Mouse (Mus musculus) liver, embryonic 14.5 days (tissue): ENCODE results near the gene Rabep1. TPM values are rescaled to one million over a fixed set of nuclear protein-coding genes. Genes with fewer than 3 reads are reported as not detected.

Experiments
- ATAC-seq: fragments of 200-750 bp; cut with Nextera tagmentation; 2 replicates; pipeline ENCODE4 v1.8.0; 2017; ENCODE audit warnings: moderate number of reproducible peaks, mild to moderate bottlenecking, moderate library complexity; ENCODE audit not compliant: insufficient read depth
- DNase-seq, 3 experiments: peaks; one replicate each; pipeline ENCODE4 v3.0.0-alpha.2; 2012 to 2013; ENCODE audit warnings: low read depth in 3 of 3, low spot score in 3 of 3
- H3K27ac ChIP-seq: fragments of 300-500 bp; sonication (generic); 2 replicates; pipeline ENCODE4 v1.5.1; 2014; ENCODE audit warnings: moderate library complexity, mild to moderate bottlenecking, control low read depth, inconsistent platforms
- H3K27me3 ChIP-seq: fragments of 300-500 bp; sonication (generic); 2 replicates; pipeline ENCODE4 v1.6.1; 2014; ENCODE audit warnings: mild to moderate bottlenecking, low read length, moderate library complexity; ENCODE audit not compliant: control insufficient read depth, insufficient read depth
- H3K36me3 ChIP-seq: fragments of 300-500 bp; sonication (generic); replicated peaks from 2 replicates; pipeline ENCODE4 v1.6.1; 2014; ENCODE audit warnings: low read depth; ENCODE audit not compliant: control insufficient read depth, insufficient read depth
- H3K4me1 ChIP-seq, 2 experiments: fragments of 200-500 bp in 1 of 2; fragments of 300-500 bp in 1 of 2; sonication (generic) in 1 of 2; replicated peaks; 2 replicates each; pipeline ENCODE4 v1.6.1; 2012 to 2014; ENCODE audit warnings: antibody characterized with exemption in 1 of 2, inconsistent platforms in 1 of 2, low read length in 1 of 2; ENCODE audit not compliant: control insufficient read depth in 2 of 2, insufficient read depth in 2 of 2
- H3K4me2 ChIP-seq: fragments of 300-500 bp; sonication (generic); 2 replicates; pipeline ENCODE4 v1.6.1; 2014; ENCODE audit warnings: low read depth, mild to moderate bottlenecking, control low read depth, moderate library complexity
- H3K4me3 ChIP-seq, 2 experiments: fragments of 200-500 bp in 1 of 2; fragments of 300-500 bp in 1 of 2; sonication (generic) in 1 of 2; 2 replicates each; pipeline ENCODE4 v1.5.1; 2012 to 2014; ENCODE audit warnings: low read depth in 2 of 2, low read length in 2 of 2, mild to moderate bottlenecking in 2 of 2, control low read depth in 1 of 2, inconsistent platforms in 1 of 2, moderate library complexity in 1 of 2; ENCODE audit not compliant: insufficient read depth in 1 of 2
- H3K9ac ChIP-seq: fragments of 300-500 bp; sonication (generic); replicated peaks from 2 replicates; pipeline ENCODE4 v1.6.1; 2014; ENCODE audit warnings: mild to moderate bottlenecking, control low read depth, moderate library complexity
- H3K9me3 ChIP-seq: fragments of 300-500 bp; sonication (generic); 2 replicates; pipeline ENCODE4 v1.6.1; 2016; ENCODE audit warnings: low read length, mixed read lengths; ENCODE audit not compliant: control insufficient read depth
- CTCF ChIP-seq: IDR thresholded peaks from 2 replicates; pipeline ENCODE4 v1.5.1; 2016; ENCODE audit warnings: antibody characterized with exemption, low read depth, control low read depth
- EP300 ChIP-seq: IDR thresholded peaks from 2 replicates; pipeline ENCODE4 v1.6.1; 2016; ENCODE audit warnings: antibody characterized with exemption, low read depth
- WGBS: fragments of 180-500 bp; shearing (Covaris S2); extraction: QIAGEN DNeasy Blood & Tissue Kit; methylation state at CpG from one replicate; pipeline ENCODE4 v1.1.7; 2014; ENCODE audit not compliant: insufficient replicate concordance; 5-methylcytosine and 5-hydroxymethylcytosine counted together
- polyA plus RNA-seq, 2 experiments: library from polyadenylated mRNA; depleted of rRNA in 1 of 2; stranded (reverse) in 1 of 2; unstranded in 1 of 2; fragments of >200 nt; fragmentation: Nextera tagmentation in 1 of 2; extraction: Ambion mirVana in 1 of 2; gene quantifications; 2 replicates each; pipeline versions ENCODE4 v1.2.1 to v1.2.3; 2012 to 2014

The Rabep1 gene
- polyA plus RNA-seq, 2 experiments, result 3.7 to 9.1 TPM

DNA sequence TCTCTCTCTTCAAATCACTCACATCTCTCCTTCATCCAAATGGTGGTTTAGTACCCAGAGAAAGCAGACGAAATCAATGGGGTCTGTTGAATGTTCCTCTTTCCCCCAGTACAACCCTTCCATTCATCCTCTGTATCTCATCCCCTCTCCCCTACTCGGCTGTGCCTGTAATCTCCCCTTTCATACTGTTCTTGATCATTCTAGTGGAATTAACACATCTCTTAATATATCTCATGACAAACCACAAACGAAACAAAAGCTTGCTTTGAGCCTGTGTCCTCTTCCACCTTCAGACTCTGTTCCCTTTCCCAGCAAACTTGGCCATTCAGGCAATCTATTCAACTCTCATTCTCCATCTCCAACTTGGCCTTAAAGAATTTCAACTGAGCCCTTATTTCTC, 13.4 kb upstream of the Rabep1 start:
- DNase-seq, result no peak
- Histone ChIP-seq H3K9ac (no peak overlapping the region), H3K9me3 (no peaks in the 10 kb centered on the region), H3K4me2 (no peak overlapping the region), H3K36me3 (no peaks in the 10 kb centered on the region), H3K4me3 (no peak overlapping the region), H3K27ac (no peak overlapping the region), H3K27me3 (no peaks in the 10 kb centered on the region), H3K4me1 (no peaks in the 10 kb centered on the region)
- WGBS, result 40% methylated on average over 3 of the region's 3 CpGs
- no peak for ATAC-seq
- no peak for TF ChIP-seq EP300

DNA sequence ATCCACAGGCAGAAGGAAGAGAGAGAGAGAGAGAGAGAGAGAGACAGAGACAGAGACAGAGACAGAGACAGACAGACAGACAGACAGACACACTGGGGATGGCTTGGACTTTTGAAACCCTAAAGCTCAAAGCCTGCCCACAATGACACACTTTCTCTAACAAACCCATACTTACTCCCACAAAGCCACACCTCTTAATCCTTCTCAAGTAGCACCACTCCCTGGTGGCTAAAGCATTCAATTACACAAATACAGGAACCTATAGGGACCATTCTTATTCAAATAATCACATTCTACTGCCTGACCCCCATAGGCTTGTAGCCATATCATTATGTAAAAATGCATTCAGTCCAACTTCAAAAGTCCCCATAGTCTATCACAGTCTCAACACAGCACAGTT, 11.2 kb upstream of the Rabep1 start:
- no peak overlapping the region for H3K9ac ChIP-seq
- DNase-seq (no peak), ATAC-seq (no peak)
- H3K27ac ChIP-seq, result no peak overlapping the region
- H3K4me2 ChIP-seq, result no peak overlapping the region
- H3K4me3 ChIP-seq, result no peak overlapping the region
- TF ChIP-seq CTCF (no peak), EP300 (no peak)
- no peaks in the 10 kb centered on the region for H3K9me3 ChIP-seq
- H3K27me3 ChIP-seq, result no peaks in the 10 kb centered on the region
- no peaks in the 10 kb centered on the region for H3K36me3 ChIP-seq
- H3K4me1 ChIP-seq, result no peaks in the 10 kb centered on the region

DNA sequence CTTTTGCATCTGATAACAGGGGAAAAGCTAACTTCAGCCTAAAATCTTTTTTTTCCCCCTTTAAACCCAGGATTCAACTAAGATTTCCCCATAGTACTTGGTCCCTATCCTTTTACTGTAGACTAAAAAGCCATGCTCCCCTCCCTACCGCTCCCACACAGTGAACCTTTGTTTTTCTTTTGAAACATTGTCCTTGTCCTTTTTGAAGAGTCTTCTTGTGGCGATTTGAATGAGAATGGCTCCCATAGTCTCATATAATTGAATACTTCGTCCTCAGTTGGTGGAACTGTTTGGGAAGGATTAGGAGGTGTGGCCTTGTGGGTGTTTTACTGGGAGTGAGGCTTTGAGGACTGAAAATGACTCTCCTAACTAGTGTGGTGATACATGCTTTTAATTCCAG, 10.7 kb upstream of the Rabep1 start:
- Histone ChIP-seq H3K27me3 (no peaks in the 10 kb centered on the region), H3K4me2 (no peak overlapping the region), H3K9me3 (no peaks in the 10 kb centered on the region), H3K4me3 (no peak overlapping the region), H3K36me3 (no peaks in the 10 kb centered on the region), H3K9ac (no peak overlapping the region), H3K4me1 (no peaks in the 10 kb centered on the region), H3K27ac (no peak overlapping the region)
- WGBS, result 62% methylated on average over 3 of the region's 3 CpGs
- ATAC-seq (no peak), DNase-seq (no peak)
- TF ChIP-seq CTCF (no peak), EP300 (no peak)

DNA sequence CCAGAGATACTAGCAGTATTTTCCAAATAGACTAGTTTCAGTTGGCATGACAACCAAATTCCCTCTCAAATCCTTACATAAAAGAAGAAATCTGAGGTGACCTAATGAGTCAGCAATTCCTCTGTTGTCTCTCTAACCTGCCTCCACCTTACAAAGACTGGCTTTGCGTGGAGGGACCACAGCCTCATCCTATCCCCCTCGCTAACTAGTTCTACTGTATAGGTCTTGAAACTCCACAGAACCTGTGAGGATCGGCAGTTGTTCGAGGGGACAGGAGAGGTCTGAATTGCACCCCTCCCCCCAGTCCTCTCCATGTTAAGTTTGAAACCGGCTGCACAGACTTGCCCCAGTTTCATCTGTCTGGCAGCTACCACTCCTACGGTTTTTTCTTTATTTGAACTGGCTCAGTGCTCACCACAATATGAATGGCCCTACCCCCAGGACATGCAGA, 9.2 kb upstream of the Rabep1 start:
- WGBS, result 58% methylated on average over 6 of the region's 6 CpGs
- H3K9me3 ChIP-seq, result no peaks in the 10 kb centered on the region
- no peak overlapping the region for H3K4me2 ChIP-seq
- no peak overlapping the region for H3K4me3 ChIP-seq
- no peak overlapping the region for H3K9ac ChIP-seq
- H3K27me3 ChIP-seq, result no peaks in the 10 kb centered on the region
- DNase-seq (no peak), ATAC-seq (no peak)
- H3K4me1 ChIP-seq, result no peaks in the 10 kb centered on the region
- TF ChIP-seq EP300 (no peak), CTCF (no peak)
- no peak overlapping the region for H3K27ac ChIP-seq
- no peaks in the 10 kb centered on the region for H3K36me3 ChIP-seq

DNA sequence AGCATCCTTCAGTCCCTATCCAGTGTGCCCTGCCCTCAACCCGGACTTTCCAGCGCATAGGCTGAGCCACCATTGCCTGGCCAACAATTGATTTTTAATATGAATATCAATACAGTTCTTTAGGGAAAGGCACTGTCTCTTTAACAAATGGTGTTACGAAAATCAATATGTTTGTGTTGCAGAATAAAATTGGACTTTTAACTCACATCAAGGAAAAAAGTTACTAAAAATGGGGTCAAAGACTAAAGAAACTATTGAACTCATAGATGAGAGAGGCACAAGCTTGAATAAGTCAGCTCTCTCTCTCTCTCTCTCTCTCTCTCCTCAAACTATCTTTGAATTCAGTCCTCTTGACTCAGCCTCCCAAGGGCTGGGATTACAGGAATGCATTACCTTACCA, 7.5 kb upstream of the Rabep1 start:
- H3K36me3 ChIP-seq, result no peaks in the 10 kb centered on the region
- H3K27me3 ChIP-seq, result no peaks in the 10 kb centered on the region
- DNase-seq (no peak), ATAC-seq (no peak)
- H3K4me3 ChIP-seq, result no peak overlapping the region
- H3K9ac ChIP-seq, result no peak overlapping the region
- H3K4me2 ChIP-seq, result no peak overlapping the region
- no peak overlapping the region for H3K27ac ChIP-seq
- TF ChIP-seq EP300, result no peak
- WGBS, result 71% methylated on average over 3 of the region's 3 CpGs
- no peaks in the 10 kb centered on the region for H3K9me3 ChIP-seq
- H3K4me1 ChIP-seq, result no peaks in the 10 kb centered on the region

DNA sequence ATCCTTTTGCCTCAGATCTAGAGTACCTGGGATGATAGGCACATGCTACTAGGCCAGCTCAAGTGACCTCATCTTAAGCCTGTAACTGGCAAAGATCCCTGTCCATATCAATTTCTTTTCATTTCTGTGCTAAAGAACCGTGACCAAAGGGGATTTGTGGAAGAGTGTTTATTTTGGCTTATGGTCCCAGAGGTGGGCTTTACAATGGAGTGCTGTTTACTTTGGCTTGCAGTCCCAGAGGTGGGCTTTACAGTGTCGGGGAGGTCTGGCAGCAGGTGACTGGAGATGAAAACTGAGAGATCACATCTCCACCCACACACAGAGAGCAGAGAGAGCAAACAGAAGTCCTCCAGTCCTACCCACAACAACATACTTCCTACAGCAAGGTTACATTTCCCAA, 6.0 kb upstream of the Rabep1 start:
- no peaks in the 10 kb centered on the region for H3K9me3 ChIP-seq
- no peak for DNase-seq
- no peak overlapping the region for H3K4me3 ChIP-seq
- 44% methylated on average over 2 of the region's 2 CpGs for WGBS
- H3K27ac ChIP-seq, result no peak overlapping the region
- H3K27me3 ChIP-seq, result no peaks in the 10 kb centered on the region
- no peak overlapping the region for H3K4me2 ChIP-seq
- H3K36me3 ChIP-seq, result no peaks in the 10 kb centered on the region
- peaks cover 0 to 2% of the 10 kb centered on the region in 2 experiments; a peak in 1 of 4 replicates for H3K4me1 ChIP-seq
- no peak overlapping the region for H3K9ac ChIP-seq
- no peak for ATAC-seq
- TF ChIP-seq EP300, result no peak
- no peak for TF ChIP-seq CTCF
